Mouse (Mus musculus): Measurements from ENCODE around the gene Ucn.

Ucn gene

GRCm38 (mm10) chr5:31138241-31138967 is at the start of gene Ucn:
Gene Ucn, minus strand, starts transcription at chr5:31138829.
- no peak for DNase-seq

GRCm38 (mm10) chr5:31183678-31184077 is 45.0 kb upstream of the Ucn start:
- no peak for DNase-seq

- DNase-seq: no peak
Measured at GRCm38 (mm10) chr5:31181183-31181770, 42.6 kb upstream of the Ucn start.

- peak; percentile 98 for DNase-seq
Measured at GRCm38 (mm10) chr5:31179766-31180630, 41.4 kb upstream of the Ucn start, which contains the start of the genes Gm29609 and Gtf3c2. Gene Gm29609, minus strand, starts transcription at chr5:31179911. Gene Gtf3c2, minus strand, starts transcription at chr5:31180144.

GRCm38 (mm10) chr5:31179301-31179765 is 40.7 kb upstream of the Ucn start:
- no peak for DNase-seq

GRCm38 (mm10) chr5:31168630-31169029 is 30.0 kb upstream of the Ucn start:
- no peak for DNase-seq

- no peak for DNase-seq
Measured at GRCm38 (mm10) chr5:31164878-31165277, 26.2 kb upstream of the Ucn start.

- no peak for DNase-seq
Measured at GRCm38 (mm10) chr5:31162462-31162861, 23.8 kb upstream of the Ucn start.

- peak; percentile 87 for DNase-seq
Measured at GRCm38 (mm10) chr5:31154152-31154553, 15.5 kb upstream of the Ucn start, which contains the start of gene Mpv17. Gene Mpv17, minus strand, starts transcription at chr5:31154251.

- no peak for DNase-seq
Measured at GRCm38 (mm10) chr5:31153516-31154151, 15.0 kb upstream of the Ucn start.

- no peak for DNase-seq
Measured at GRCm38 (mm10) chr5:31151746-31152145, 13.1 kb upstream of the Ucn start.

- no peak for DNase-seq
Measured at GRCm38 (mm10) chr5:31149781-31150180, 11.2 kb upstream of the Ucn start.

- DNase-seq: no peak
Measured at GRCm38 (mm10) chr5:31138968-31139425, 368 bp upstream of the Ucn start.

- DNase-seq: no peak
Measured at GRCm38 (mm10) chr5:31137658-31138057, 971 bp downstream of the Ucn start.

GRCm38 (mm10) chr5:31136730-31137424 is 1.8 kb downstream of the Ucn start:
- no peak for DNase-seq

GRCm38 (mm10) chr5:31126050-31126449 is 12.6 kb downstream of the Ucn start:
- DNase-seq: no peak

GRCm38 (mm10) chr5:31123481-31123880 is 15.1 kb downstream of the Ucn start:
- no peak for DNase-seq

GRCm38 (mm10) chr5:31121111-31121510 is 17.5 kb downstream of the Ucn start:
- DNase-seq: no peak

GRCm38 (mm10) chr5:31116912-31117311 is 21.7 kb downstream of the Ucn start:
- DNase-seq: no peak

GRCm38 (mm10) chr5:31116354-31116753 is 22.3 kb downstream of the Ucn start, which contains the start of gene Trim54:
Gene Trim54, plus strand, starts transcription at chr5:31116712.
- DNase-seq: no peak

- no peak for DNase-seq
Measured at GRCm38 (mm10) chr5:31110781-31111180, 27.8 kb downstream of the Ucn start.

GRCm38 (mm10) chr5:31108000-31108490 is 30.6 kb downstream of the Ucn start, which contains the start of gene Slc30a3:
Gene Slc30a3, minus strand, starts transcription at chr5:31108237.
- no peak for DNase-seq

Measured in layer of hippocampus, adult 9-11 months (tissue).